Mouse (Mus musculus): ENCODE measurements around the gene Cyp2b13. TPM values are rescaled to one million over a fixed set of nuclear protein-coding genes. Genes with fewer than 3 reads are reported as not detected.
"Not testable (repeated sequence)": the region's sequence is repeated elsewhere in the genome, so short reads cannot be mapped to it uniquely, and the experiment has no call there.

Cyp2b13 gene
- polyA plus RNA-seq (2015; fragmentation: Nextera tagmentation; extraction: Ambion mirVana): not detected in 2 replicates

- not testable (repeated sequence) for H3K4me3 ChIP-seq; H3K36me3 ChIP-seq; H3K9me3 ChIP-seq; ATAC-seq (ENCODE audit: insufficient number of reproducible peaks, insufficient read depth, low FRiP score, low TSS enrichment, low read depth); H3K9ac ChIP-seq; H3K27me3 ChIP-seq; H3K27ac ChIP-seq; H3K4me1 ChIP-seq; H3K4me2 ChIP-seq
- 46% methylated on average over 1 of the region's 2 CpGs for WGBS
Measured at GRCm38 (mm10) chr7:26061197-26061596, at the start of gene Cyp2b13. Gene Cyp2b13 (plus strand): TSS chr7:26061497.

- 83% methylated on average over 1 of the region's 3 CpGs for WGBS
- not testable (repeated sequence) for H3K4me1 ChIP-seq; ATAC-seq (ENCODE audit: insufficient number of reproducible peaks, insufficient read depth, low FRiP score, low TSS enrichment, low read depth); H3K9ac ChIP-seq; H3K4me3 ChIP-seq; H3K9me3 ChIP-seq; H3K4me2 ChIP-seq; H3K27ac ChIP-seq; H3K36me3 ChIP-seq; H3K27me3 ChIP-seq
Measured at GRCm38 (mm10) chr7:26019814-26020332, 41.4 kb upstream of the Cyp2b13 start.

- not testable (repeated sequence) for H3K4me1 ChIP-seq; H3K27me3 ChIP-seq; H3K4me2 ChIP-seq; ATAC-seq (ENCODE audit: insufficient number of reproducible peaks, insufficient read depth, low FRiP score, low TSS enrichment, low read depth); H3K27ac ChIP-seq; H3K36me3 ChIP-seq; H3K4me3 ChIP-seq; H3K9me3 ChIP-seq; H3K9ac ChIP-seq
- 85% methylated on average over 4 of the region's 4 CpGs for WGBS
Measured at GRCm38 (mm10) chr7:26054885-26055630, 6.2 kb upstream of the Cyp2b13 start.

- not testable (repeated sequence) for H3K4me1 ChIP-seq; H3K4me3 ChIP-seq; H3K4me2 ChIP-seq; H3K36me3 ChIP-seq; H3K9me3 ChIP-seq; H3K27ac ChIP-seq; H3K27me3 ChIP-seq; ATAC-seq (ENCODE audit: insufficient number of reproducible peaks, insufficient read depth, low FRiP score, low TSS enrichment, low read depth); H3K9ac ChIP-seq
- 54% methylated on average over 29 of the region's 29 CpGs for WGBS
Measured at GRCm38 (mm10) chr7:26071677-26072076, 10.4 kb downstream of the Cyp2b13 start.

GRCm38 (mm10) chr7:26082595-26082994 lies 21.3 kb downstream of the Cyp2b13 start:
- WGBS: 60% methylated on average over 2 of the region's 2 CpGs
- no peaks in the 10 kb centered on the region for H3K9me3 ChIP-seq
- H3K36me3 ChIP-seq: no peaks in the 10 kb centered on the region
- no peak overlapping the region for H3K4me2 ChIP-seq
- H3K4me1 ChIP-seq: no peaks in the 10 kb centered on the region
- no peaks in the 10 kb centered on the region for H3K27me3 ChIP-seq
- H3K27ac ChIP-seq: no peak overlapping the region
- H3K9ac ChIP-seq: no peak overlapping the region
- ATAC-seq (ENCODE audit: insufficient number of reproducible peaks, insufficient read depth, low FRiP score, low TSS enrichment, low read depth): no peak
- H3K4me3 ChIP-seq: no peak overlapping the region

- 98% methylated on average over 1 of the region's 1 CpGs for WGBS
- no peak overlapping the region for H3K9ac ChIP-seq
- no peaks in the 10 kb centered on the region for H3K27me3 ChIP-seq
- H3K27ac ChIP-seq: no peak overlapping the region
- H3K4me2 ChIP-seq: no peak overlapping the region
- no peaks in the 10 kb centered on the region for H3K4me1 ChIP-seq
- H3K36me3 ChIP-seq: no peaks in the 10 kb centered on the region
- no peak for ATAC-seq (ENCODE audit: insufficient number of reproducible peaks, insufficient read depth, low FRiP score, low TSS enrichment, low read depth)
- H3K4me3 ChIP-seq: no peak overlapping the region
- H3K9me3 ChIP-seq: peaks cover 3% of the 10 kb centered on the region
Measured at GRCm38 (mm10) chr7:26087391-26087790, 26.1 kb downstream of the Cyp2b13 start.

GRCm38 (mm10) chr7:26088578-26088977 lies 27.3 kb downstream of the Cyp2b13 start:
- H3K27ac ChIP-seq; H3K9me3 ChIP-seq; H3K4me2 ChIP-seq; H3K9ac ChIP-seq; H3K4me1 ChIP-seq; H3K4me3 ChIP-seq; H3K36me3 ChIP-seq; H3K27me3 ChIP-seq; ATAC-seq (ENCODE audit: insufficient number of reproducible peaks, insufficient read depth, low FRiP score, low TSS enrichment, low read depth): not testable (repeated sequence)

GRCm38 (mm10) chr7:26139623-26140022 lies 78.3 kb downstream of the Cyp2b13 start:
- not testable (repeated sequence) for H3K27me3 ChIP-seq; H3K36me3 ChIP-seq; ATAC-seq (ENCODE audit: insufficient number of reproducible peaks, insufficient read depth, low FRiP score, low TSS enrichment, low read depth); H3K4me1 ChIP-seq; H3K27ac ChIP-seq; H3K9ac ChIP-seq; H3K9me3 ChIP-seq; H3K4me3 ChIP-seq; H3K4me2 ChIP-seq
- no CpG with 5 or more reads among the region's 2 CpGs for WGBS

GRCm38 (mm10) chr7:26143657-26144056 lies 82.4 kb downstream of the Cyp2b13 start:
- not testable (repeated sequence) for ATAC-seq (ENCODE audit: insufficient number of reproducible peaks, insufficient read depth, low FRiP score, low TSS enrichment, low read depth); H3K9me3 ChIP-seq; H3K27me3 ChIP-seq; H3K4me3 ChIP-seq; H3K4me1 ChIP-seq; H3K27ac ChIP-seq; H3K9ac ChIP-seq; H3K36me3 ChIP-seq; H3K4me2 ChIP-seq
- 50% methylated on average over 1 of the region's 3 CpGs for WGBS

Other genes starting within 250 kb of the Cyp2b13 start
- 2.7 and 3.9 TPM in 2 replicates for gene Cyp2s1, start 244.6 kb upstream of the Cyp2b13 start, polyA plus RNA-seq (2015; fragmentation: Nextera tagmentation; extraction: Ambion mirVana)
- not detected in 2 replicates for gene Cyp2b10, start 163.9 kb upstream of the Cyp2b13 start, polyA plus RNA-seq (2015; fragmentation: Nextera tagmentation; extraction: Ambion mirVana)
- not detected in 2 replicates for gene Cyp2b9, start 111.9 kb downstream of the Cyp2b13 start, polyA plus RNA-seq (2015; fragmentation: Nextera tagmentation; extraction: Ambion mirVana)
- gene Vmn1r184, start 198.8 kb downstream of the Cyp2b13 start, polyA plus RNA-seq (2015; fragmentation: Nextera tagmentation; extraction: Ambion mirVana): not detected in 2 replicates
- gene Cyp2a4, start 245.7 kb downstream of the Cyp2b13 start, polyA plus RNA-seq (2015; fragmentation: Nextera tagmentation; extraction: Ambion mirVana): not detected in 2 replicates